Comparison of ENCODE assay signal across 8 mouse cellular contexts in genomic region chr1:180569453-180569852, GRCm38 (mm10). TPM values are rescaled to one million over a fixed set of nuclear protein-coding genes. Genes with fewer than 3 reads are reported as not detected.
DNase-seq lines count a peak whose midpoint lies in the region; ATAC-seq and TF ChIP-seq lines count a peak whose summit lies in the region.

No protein-coding gene starts in this region.

- ATAC-seq in megakaryocyte, adult 5-6 weeks (ENCODE audit: poor library complexity, severe bottlenecking), result no peak
- no peak for ATAC-seq in embryonic facial prominence, embryonic 13.5 days (ENCODE audit: insufficient number of reproducible peaks, insufficient read depth, low FRiP score, low TSS enrichment, low read depth)

- TF ChIP-seq POLR2A in olfactory bulb, adult 2 months (IDR thresholded peaks at IDR 0.05; ENCODE audit: insufficient read depth, low read depth, low read length), result no peak

- H3K36me3 ChIP-seq in megakaryocyte, embryonic 14.5 days (replicated peaks; ENCODE audit: low read length), result peaks cover 32% of the 10 kb centered on the region
- peaks cover 25% of the 10 kb centered on the region for H3K36me3 ChIP-seq in embryonic facial prominence, embryonic 13.5 days
- H3K36me3 ChIP-seq in limb, embryonic 10.5 days, result peaks cover 38% of the 10 kb centered on the region

- peak overlapping the region; percentile 91 for H3K27ac ChIP-seq in embryonic facial prominence, embryonic 13.5 days
- peak overlapping the region; percentile 95 for H3K27ac ChIP-seq in limb, embryonic 10.5 days
- peak overlapping the region; percentile 10 for H3K27ac ChIP-seq in olfactory bulb, adult 2 months (ENCODE audit: insufficient read depth, low read depth, low read length)

- H3K27me3 ChIP-seq in megakaryocyte, embryonic 14.5 days (replicated peaks), result no peaks in the 10 kb centered on the region
- H3K27me3 ChIP-seq in embryonic facial prominence, embryonic 13.5 days, result no peaks in the 10 kb centered on the region
- no peaks in the 10 kb centered on the region for H3K27me3 ChIP-seq in limb, embryonic 10.5 days (ENCODE audit: low read depth, poor library complexity, severe bottlenecking)

- H3K9me3 ChIP-seq in megakaryocyte, embryonic 14.5 days, result no peaks in the 10 kb centered on the region
- H3K9me3 ChIP-seq in embryonic facial prominence, embryonic 13.5 days, result no peaks in the 10 kb centered on the region
- H3K9me3 ChIP-seq in limb, embryonic 10.5 days (replicated peaks), result no peaks in the 10 kb centered on the region

- DNase-seq in limb, embryonic 10.5 days (ENCODE audit: low spot score), result no peak
- DNase-seq in adrenal gland, postnatal 25 days, result no peak
- DNase-seq in right cerebral cortex, postnatal 10 days (ENCODE audit: low spot score in 2 of 2), result no peak
- no peak for DNase-seq in T-cell, adult 2 months (ENCODE audit: low spot score)

- peak overlapping the region; percentile 89 for H3K4me2 ChIP-seq in embryonic facial prominence, embryonic 13.5 days

- peak overlapping the region; percentile 98 for H3K9ac ChIP-seq in embryonic facial prominence, embryonic 13.5 days

- H3K4me1 ChIP-seq in megakaryocyte, embryonic 14.5 days, result peaks cover 54% of the 10 kb centered on the region
- H3K4me1 ChIP-seq in embryonic facial prominence, embryonic 13.5 days, result peaks cover 23% of the 10 kb centered on the region
- H3K4me1 ChIP-seq in limb, embryonic 10.5 days, result peaks cover 18% of the 10 kb centered on the region
- peaks cover 31% of the 10 kb centered on the region for H3K4me1 ChIP-seq in olfactory bulb, adult 2 months (ENCODE audit: control insufficient read depth, insufficient read depth, low read length)

- TF ChIP-seq CTCF in olfactory bulb, adult 2 months (IDR thresholded peaks at IDR 0.05; ENCODE audit: insufficient read depth, low read depth, low read length), result no peak

- WGBS in embryonic facial prominence, embryonic 13.5 days, result under 1% methylated on average over 17 of the region's 17 CpGs
- under 1% methylated on average over 17 of the region's 17 CpGs for WGBS in limb, embryonic 10.5 days
- WGBS in olfactory bulb, adult 2 months, result under 1% methylated on average over 17 of the region's 17 CpGs

- peak overlapping the region; percentile 96 for H3K4me3 ChIP-seq in megakaryocyte, embryonic 14.5 days (replicated peaks)
- H3K4me3 ChIP-seq in embryonic facial prominence, embryonic 13.5 days, result peak overlapping the region; percentile 84
- H3K4me3 ChIP-seq in limb, embryonic 10.5 days, result peak overlapping the region; percentile 86
- H3K4me3 ChIP-seq in olfactory bulb, adult 2 months (ENCODE audit: insufficient read depth, low read depth, low read length), result peak overlapping the region; percentile 69

RNA-seq across cellular contexts. Expression of gene Parp1, which starts 0.7 kb away (rescaled TPM):
- 10.7 and 59.2 TPM in 2 replicates for polyA plus RNA-seq in megakaryocyte, embryonic 14.5 days (2012; ENCODE audit: insufficient read depth, low replicate concordance)
- 38.4 and 41.6 TPM in 2 replicates for total RNA-seq in megakaryocyte, adult 5-6 weeks (2015)
- 97.3 and 107 TPM in 2 replicates for total RNA-seq in megakaryocyte, adult 5-6 weeks (2017)
- polyA plus RNA-seq in embryonic facial prominence, embryonic 13.5 days (2015; fragmentation: Nextera tagmentation; extraction: Ambion mirVana), result 119 and 137 TPM in 2 replicates
- 267 and 278 TPM in 2 replicates for polyA plus RNA-seq in limb, embryonic 10.5 days (2016; fragmentation: Nextera tagmentation; extraction: Ambion mirVana)
- polyA plus RNA-seq in olfactory bulb, adult 2 months (2012; ENCODE audit: insufficient read depth, insufficient read length, low replicate concordance, missing spikeins), result not detected in 2 replicates
- total RNA-seq in adrenal gland, postnatal 25 days (2021), result 92.2 and 114 TPM in 2 replicates

Comparison
In these comparisons a context has a peak if more than half of its experiments do, and no peak if none do; other contexts are left out.
1. H3K27ac ChIP-seq: peak in every context shown above with its lines; median percentile 95 in limb, embryonic 10.5 days; 91 in embryonic facial prominence, embryonic 13.5 days; 10 in olfactory bulb, adult 2 months.